Mouse (Mus musculus) yolk sac, embryonic 10.5 days (tissue): ENCODE measurements at regions not wholly inside any gene's neighbourhood (a gene's known extent, or its start where the extent isn't known, plus 50 kb on each side); places are given as distances from the start of the nearest gene placed in this dataset.

Experiments
- DNase-seq: peaks from one replicate; pipeline ENCODE4 v3.0.0-alpha.2; 2017; ENCODE audit warnings: low spot score

- no peak for DNase-seq
These were observed 81.3 kb upstream of the Gm9887 start for GRCm38 (mm10) chr12:69453544-69453943.

GRCm38 (mm10) chr12:69452986-69453385, 80.7 kb upstream of the Gm9887 start:
- DNase-seq, result no peak

GRCm38 (mm10) chr12:69451110-69451509, 78.9 kb upstream of the Gm9887 start:
- DNase-seq, result peak; percentile 75

- no peak for DNase-seq
These were observed 75.9 kb upstream of the Gm9887 start for GRCm38 (mm10) chr12:69447962-69448767.

- no peak for DNase-seq
These were observed 75.1 kb upstream of the Gm9887 start for GRCm38 (mm10) chr12:69447322-69447827.

- DNase-seq, result peak; percentile 47
These were observed 74.4 kb upstream of the Gm9887 start for GRCm38 (mm10) chr12:69446468-69447321.

GRCm38 (mm10) chr12:69446085-69446467, 73.8 kb upstream of the Gm9887 start:
- DNase-seq, result no peak

- peak; percentile 53 for DNase-seq
These were observed 70.1 kb upstream of the Gm9887 start for GRCm38 (mm10) chr12:69442321-69442720.

- DNase-seq, result no peak
These were observed 69.5 kb upstream of the Gm9887 start for GRCm38 (mm10) chr12:69441764-69442163.

GRCm38 (mm10) chr12:69438271-69438670, 66.0 kb upstream of the Gm9887 start:
- no peak for DNase-seq

- no peak for DNase-seq
These were observed 64.7 kb upstream of the Gm9887 start for GRCm38 (mm10) chr12:69436839-69437501.

GRCm38 (mm10) chr12:69434315-69434714, 62.1 kb upstream of the Gm9887 start:
- no peak for DNase-seq

- no peak for DNase-seq
These were observed 59.8 kb upstream of the Gm9887 start for GRCm38 (mm10) chr12:69432086-69432485.

- DNase-seq, result no peak
These were observed 55.9 kb upstream of the Gm9887 start for GRCm38 (mm10) chr12:69428108-69428507.

GRCm38 (mm10) chr12:69425610-69426009, 53.4 kb upstream of the Gm9887 start:
- no peak for DNase-seq

GRCm38 (mm10) chr12:69424971-69425370, 52.7 kb upstream of the Gm9887 start:
- DNase-seq, result peak; percentile 79
